Mouse (Mus musculus) limb, embryonic 13.5 days (tissue): Measurements from ENCODE around the gene Mpl. TPM values are rescaled to one million over a fixed set of nuclear protein-coding genes. Genes with fewer than 3 reads are reported as not detected.

Experiments used
- ATAC-seq: fragments of 200-750 bp; cut with Nextera tagmentation; 2 replicates; pipeline ENCODE4 v1.8.0; 2017; ENCODE audit warnings: low read depth, moderate number of reproducible peaks, moderate TSS enrichment; ENCODE audit not compliant: low FRiP score
- H3K27ac ChIP-seq: fragments of 300-500 bp; sonication (generic); 2 replicates; pipeline ENCODE4 v1.5.1; 2015; ENCODE audit warnings: inconsistent platforms, mild to moderate bottlenecking, moderate library complexity
- H3K27me3 ChIP-seq: fragments of 300-500 bp; sonication (generic); 2 replicates; pipeline ENCODE4 v1.6.1; 2015; ENCODE audit warnings: mild to moderate bottlenecking, inconsistent platforms
- H3K36me3 ChIP-seq: fragments of 300-500 bp; sonication (generic); 2 replicates; pipeline ENCODE4 v1.6.1; 2015; ENCODE audit warnings: inconsistent platforms, mild to moderate bottlenecking, moderate library complexity
- H3K4me1 ChIP-seq: fragments of 300-500 bp; sonication (generic); 2 replicates; pipeline ENCODE4 v1.6.1; 2015; ENCODE audit warnings: inconsistent platforms
- H3K4me2 ChIP-seq: fragments of 300-500 bp; sonication (generic); replicated peaks from 2 replicates; pipeline ENCODE4 v1.6.1; 2015; ENCODE audit warnings: inconsistent platforms, mild to moderate bottlenecking, moderate library complexity
- H3K4me3 ChIP-seq: fragments of 300-500 bp; sonication (generic); 2 replicates; pipeline ENCODE4 v1.5.1; 2015; ENCODE audit warnings: moderate library complexity, mild to moderate bottlenecking, inconsistent platforms
- H3K9ac ChIP-seq: fragments of 300-500 bp; sonication (generic); 2 replicates; pipeline ENCODE4 v1.6.1; 2015; ENCODE audit warnings: mild to moderate bottlenecking, inconsistent platforms
- H3K9me3 ChIP-seq: fragments of 300-500 bp; sonication (generic); 2 replicates; pipeline ENCODE4 v1.6.1; 2016; ENCODE audit warnings: inconsistent platforms
- WGBS: fragments of 180-500 bp; shearing (Covaris S2); methylation state at CpG from one replicate; pipeline ENCODE4 v1.1.7; 2015; 5-methylcytosine and 5-hydroxymethylcytosine counted together
- polyA plus RNA-seq: library from polyadenylated mRNA; unstranded; fragments of >200 nt; fragmentation: Nextera tagmentation; extraction: Ambion mirVana; gene quantifications from 2 replicates; pipeline ENCODE4 v1.2.1, GENCODE M21; 2015

The Mpl gene
- polyA plus RNA-seq, 1 experiment from 2014 or later = 0.33 TPM

- WGBS = 92% methylated on average over 6 of the region's 6 CpGs
- Histone ChIP-seq H3K4me3 (no peak overlapping the region), H3K9me3 (no peaks in the 10 kb centered on the region), H3K9ac (no peak overlapping the region), H3K4me2 (no peak overlapping the region), H3K36me3 (peaks cover 93% of the 10 kb centered on the region), H3K27ac (no peak overlapping the region), H3K27me3 (no peaks in the 10 kb centered on the region), H3K4me1 (no peaks in the 10 kb centered on the region)
- ATAC-seq = no peak
These were observed 58.9 kb downstream of the Mpl start for GRCm38 (mm10) chr4:118398400-118398799.

- H3K4me2 ChIP-seq = no peak overlapping the region
- 79% methylated on average over 3 of the region's 3 CpGs for WGBS
- H3K36me3 ChIP-seq = peaks cover 93% of the 10 kb centered on the region
These were observed 60.9 kb downstream of the Mpl start for GRCm38 (mm10) chr4:118396433-118396832.

GRCm38 (mm10) chr4:118395289-118395688, 62.0 kb downstream of the Mpl start:
- Histone ChIP-seq H3K4me2 (no peak overlapping the region), H3K4me1 (no peaks in the 10 kb centered on the region), H3K36me3 (peaks cover 94% of the 10 kb centered on the region), H3K9ac (no peak overlapping the region), H3K9me3 (no peaks in the 10 kb centered on the region), H3K4me3 (no peak overlapping the region), H3K27me3 (no peaks in the 10 kb centered on the region), H3K27ac (no peak overlapping the region)
- no peak for ATAC-seq
- WGBS = 92% methylated on average over 4 of the region's 4 CpGs

More at GRCm38 (mm10) chr4:118396433-118396832, 60.9 kb downstream of the Mpl start:
- H3K27ac ChIP-seq = no peak overlapping the region
- H3K9ac ChIP-seq = no peak overlapping the region
- H3K4me1 ChIP-seq = no peaks in the 10 kb centered on the region
- H3K4me3 ChIP-seq = no peak overlapping the region
- H3K9me3 ChIP-seq = no peaks in the 10 kb centered on the region
- H3K27me3 ChIP-seq = no peaks in the 10 kb centered on the region
- ATAC-seq = no peak

- H3K4me1 ChIP-seq = no peaks in the 10 kb centered on the region
- no peak overlapping the region for H3K4me3 ChIP-seq
- no peaks in the 10 kb centered on the region for H3K9me3 ChIP-seq
- no peak overlapping the region for H3K27ac ChIP-seq
- H3K4me2 ChIP-seq = no peak overlapping the region
- no peak for ATAC-seq
- no peak overlapping the region for H3K9ac ChIP-seq
- WGBS = 94% methylated on average over 6 of the region's 6 CpGs
- peaks cover 95% of the 10 kb centered on the region for H3K36me3 ChIP-seq
- H3K27me3 ChIP-seq = no peaks in the 10 kb centered on the region
These were observed 62.8 kb downstream of the Mpl start for GRCm38 (mm10) chr4:118394505-118394904.

Other genes with a start within 250 kb of the Mpl start
- gene Ptprf, start 166.1 kb downstream of the Mpl start, polyA plus RNA-seq = 51.1 and 58.1 TPM in 2 replicates
- 8.8 and 10.6 TPM in 2 replicates for gene Szt2, start 48.2 kb downstream of the Mpl start, polyA plus RNA-seq
- gene Med8, start 48.2 kb downstream of the Mpl start, polyA plus RNA-seq = 108 and 116 TPM in 2 replicates
- gene Elovl1, start 29.4 kb downstream of the Mpl start, polyA plus RNA-seq = 66.3 and 66.5 TPM in 2 replicates
- 221 and 238 TPM in 2 replicates for gene Cdc20, start 20.2 kb downstream of the Mpl start, polyA plus RNA-seq
- gene Tie1, start 32.5 kb upstream of the Mpl start, polyA plus RNA-seq = 21.5 and 22.8 TPM in 2 replicates
- gene 2610528J11Rik, start 69.5 kb upstream of the Mpl start, polyA plus RNA-seq = 1.0 and 2.0 TPM in 2 replicates
- 1.8 and 2.0 TPM in 2 replicates for gene Tmem125, start 86.5 kb upstream of the Mpl start, polyA plus RNA-seq
- 0.13 and 0.31 TPM in 2 replicates for gene Cfap57, start 163.3 kb upstream of the Mpl start, polyA plus RNA-seq
- gene Ebna1bp2, start 163.3 kb upstream of the Mpl start, polyA plus RNA-seq = 130 and 134 TPM in 2 replicates
- not detected in 2 replicates for gene Olfr62, start 201.4 kb upstream of the Mpl start, polyA plus RNA-seq
- gene Olfr1342, start 235.2 kb upstream of the Mpl start, polyA plus RNA-seq = 0.11 and 0.14 TPM in 2 replicates
- not detected in 2 replicates for gene Olfr1341, start 246.0 kb upstream of the Mpl start, polyA plus RNA-seq